In the genomic region with DNA sequence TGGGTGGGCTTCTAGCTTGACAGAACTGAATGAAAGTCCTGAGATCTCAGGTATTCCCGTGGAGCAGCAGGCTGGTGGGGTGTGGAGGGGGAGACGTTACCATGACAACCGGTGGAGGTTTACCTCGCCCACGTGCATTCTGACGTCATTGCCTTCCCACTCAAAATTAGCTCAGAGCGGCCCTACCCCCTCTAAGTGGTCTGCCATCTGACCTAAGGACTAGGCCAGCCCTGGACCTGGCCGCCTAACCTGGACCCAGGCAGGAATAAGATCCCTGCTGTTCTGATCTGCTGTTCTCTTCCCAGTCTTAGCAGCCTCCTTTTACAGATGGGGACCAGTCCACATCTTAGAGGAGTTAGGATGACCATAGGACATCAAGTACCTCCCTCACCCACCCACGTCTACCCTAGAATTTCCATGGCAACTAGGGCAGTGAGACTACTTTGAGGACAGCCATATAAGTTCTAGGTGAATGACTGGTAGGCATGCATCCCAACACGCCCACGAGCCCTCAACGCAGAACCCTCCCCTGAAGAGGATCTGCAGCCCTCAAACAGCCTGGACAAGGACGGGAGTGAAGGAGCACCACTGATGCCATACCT, we compare ENCODE assay signal across 7 mouse cellular contexts. TPM values are rescaled to one million over a fixed set of nuclear protein-coding genes. Genes with fewer than 3 reads are reported as not detected.
A peak's percentile ranks its signal among the peaks of the same experiment; 100 is the strongest.
DNase-seq lines count a peak whose midpoint lies in the region; ATAC-seq and TF ChIP-seq lines count a peak whose summit lies in the region.

No protein-coding gene starts in this region.

- DNase-seq in thymus, adult 2 months: no peak
- no peak for DNase-seq in thymus, postnatal 0 days (ENCODE audit: low spot score)
- peak; percentile 56 to 66 for DNase-seq in cerebellum, postnatal 25 days
- DNase-seq in right cerebral cortex, postnatal 10 days (ENCODE audit: low spot score in 2 of 2): peak; percentile 88 to 93
- DNase-seq in T-cell, adult 2 months (ENCODE audit: low spot score): no peak

- WGBS in thymus, adult 2 months: 40% methylated on average over 13 of the region's 13 CpGs
- 35% methylated on average over 13 of the region's 13 CpGs for WGBS in hindbrain, embryonic 12.5 days
- WGBS in limb, embryonic 12.5 days: 37% methylated on average over 13 of the region's 13 CpGs

- peak overlapping the region; percentile 87 for H3K4me3 ChIP-seq in thymus, adult 2 months (ENCODE audit: control insufficient read depth, insufficient read depth, low read length)
- H3K4me3 ChIP-seq in hindbrain, embryonic 12.5 days: peak overlapping the region; percentile 41
- peak overlapping the region; percentile 42 for H3K4me3 ChIP-seq in limb, embryonic 12.5 days (replicated peaks)

- no peaks in the 10 kb centered on the region for H3K9me3 ChIP-seq in hindbrain, embryonic 12.5 days (replicated peaks)
- H3K9me3 ChIP-seq in limb, embryonic 12.5 days: no peaks in the 10 kb centered on the region

- H3K36me3 ChIP-seq in thymus, adult 2 months (ENCODE audit: control insufficient read depth, insufficient read depth, low read length): no peaks in the 10 kb centered on the region
- H3K36me3 ChIP-seq in hindbrain, embryonic 12.5 days: peaks cover 6% of the 10 kb centered on the region; the same call in 1 of the 2 replicates
- H3K36me3 ChIP-seq in limb, embryonic 12.5 days: peaks cover 2% of the 10 kb centered on the region; the same call in 1 of the 2 replicates

- H3K9ac ChIP-seq in hindbrain, embryonic 12.5 days: peak overlapping the region; percentile 52
- H3K9ac ChIP-seq in limb, embryonic 12.5 days (replicated peaks): peak overlapping the region; percentile 47

- no peaks in the 10 kb centered on the region for H3K27me3 ChIP-seq in thymus, adult 2 months (ENCODE audit: control insufficient read depth, insufficient read depth, low read length)
- peaks cover 44% of the 10 kb centered on the region for H3K27me3 ChIP-seq in hindbrain, embryonic 12.5 days
- peaks cover 49% of the 10 kb centered on the region for H3K27me3 ChIP-seq in limb, embryonic 12.5 days

- H3K27ac ChIP-seq in thymus, adult 2 months (ENCODE audit: control insufficient read depth, insufficient read depth, low read length): no peak overlapping the region
- no peak overlapping the region for H3K27ac ChIP-seq in hindbrain, embryonic 12.5 days
- no peak overlapping the region for H3K27ac ChIP-seq in limb, embryonic 12.5 days

- peaks cover 15% of the 10 kb centered on the region for H3K4me1 ChIP-seq in thymus, adult 2 months (replicated peaks; ENCODE audit: control insufficient read depth, insufficient read depth, low read length)
- peaks cover 23% of the 10 kb centered on the region for H3K4me1 ChIP-seq in hindbrain, embryonic 12.5 days
- peaks cover 7% of the 10 kb centered on the region for H3K4me1 ChIP-seq in limb, embryonic 12.5 days (replicated peaks)

- peak; percentile 16; the same call in 1 of the 2 replicates for ATAC-seq in hindbrain, embryonic 12.5 days (ENCODE audit: low FRiP score)
- ATAC-seq in limb, embryonic 12.5 days (ENCODE audit: insufficient number of reproducible peaks, insufficient read depth, low FRiP score, low TSS enrichment, low read depth): no peak

- TF ChIP-seq CTCF in thymus, adult 2 months (IDR thresholded peaks at IDR 0.05; ENCODE audit: borderline replicate concordance, control insufficient read depth, extremely low read depth, insufficient read depth, low read length, poor library complexity): no peak

- no peak for TF ChIP-seq POLR2A in thymus, adult 2 months (IDR thresholded peaks at IDR 0.05; ENCODE audit: control insufficient read depth, extremely low read depth, insufficient read depth, low read length, poor library complexity)

- H3K4me2 ChIP-seq in hindbrain, embryonic 12.5 days (replicated peaks): peak overlapping the region; percentile 75
- H3K4me2 ChIP-seq in limb, embryonic 12.5 days: peak overlapping the region; percentile 74

RNA-seq across cellular contexts. Expression of a gene that starts 1.0 kb away (rescaled TPM):
- polyA plus RNA-seq in thymus, adult 2 months (2012; rRNA removed): 27.6 and 34.0 TPM in 2 replicates
- polyA plus RNA-seq in thymus, postnatal 0 days (2015; fragmentation: Nextera tagmentation; extraction: Ambion mirVana): 8.4 and 8.8 TPM in 2 replicates
- polyA plus RNA-seq in hindbrain, embryonic 12.5 days (2016; fragmentation: Nextera tagmentation; extraction: Ambion mirVana): 2.8 and 3.1 TPM in 2 replicates
- 1.6 and 1.8 TPM in 2 replicates for polyA plus RNA-seq in limb, embryonic 12.5 days (2016; fragmentation: Nextera tagmentation; extraction: Ambion mirVana)

RNA-seq across cellular contexts. Expression of a gene that starts 10.4 kb away (rescaled TPM):
- 63.4 and 70.8 TPM in 2 replicates for polyA plus RNA-seq in thymus, adult 2 months (2012; rRNA removed)
- 18.3 and 18.6 TPM in 2 replicates for polyA plus RNA-seq in thymus, postnatal 0 days (2015; fragmentation: Nextera tagmentation; extraction: Ambion mirVana)
- 37.6 and 39.1 TPM in 2 replicates for polyA plus RNA-seq in hindbrain, embryonic 12.5 days (2016; fragmentation: Nextera tagmentation; extraction: Ambion mirVana)
- 36.3 and 36.6 TPM in 2 replicates for polyA plus RNA-seq in limb, embryonic 12.5 days (2016; fragmentation: Nextera tagmentation; extraction: Ambion mirVana)

RNA-seq across cellular contexts. Expression of a gene that starts 19.0 kb away (rescaled TPM):
- 75.5 and 82.4 TPM in 2 replicates for polyA plus RNA-seq in thymus, adult 2 months (2012; rRNA removed)
- polyA plus RNA-seq in thymus, postnatal 0 days (2015; fragmentation: Nextera tagmentation; extraction: Ambion mirVana): 15.8 and 18.8 TPM in 2 replicates
- 32.9 and 35.0 TPM in 2 replicates for polyA plus RNA-seq in hindbrain, embryonic 12.5 days (2016; fragmentation: Nextera tagmentation; extraction: Ambion mirVana)
- polyA plus RNA-seq in limb, embryonic 12.5 days (2016; fragmentation: Nextera tagmentation; extraction: Ambion mirVana): 30.1 and 31.4 TPM in 2 replicates

RNA-seq across cellular contexts. Expression of a gene that starts 19.1 kb away (rescaled TPM):
- 151 and 152 TPM in 2 replicates for polyA plus RNA-seq in thymus, adult 2 months (2012; rRNA removed)
- 11.5 and 12.0 TPM in 2 replicates for polyA plus RNA-seq in thymus, postnatal 0 days (2015; fragmentation: Nextera tagmentation; extraction: Ambion mirVana)
- 37.7 and 44.3 TPM in 2 replicates for polyA plus RNA-seq in hindbrain, embryonic 12.5 days (2016; fragmentation: Nextera tagmentation; extraction: Ambion mirVana)
- 30.4 and 34.0 TPM in 2 replicates for polyA plus RNA-seq in limb, embryonic 12.5 days (2016; fragmentation: Nextera tagmentation; extraction: Ambion mirVana)

RNA-seq across cellular contexts. Expression of a gene that starts 22.4 kb away (rescaled TPM):
- 0.66 and 1.1 TPM in 2 replicates for polyA plus RNA-seq in thymus, adult 2 months (2012; rRNA removed)
- polyA plus RNA-seq in thymus, postnatal 0 days (2015; fragmentation: Nextera tagmentation; extraction: Ambion mirVana): 1.0 and 2.2 TPM in 2 replicates
- polyA plus RNA-seq in hindbrain, embryonic 12.5 days (2016; fragmentation: Nextera tagmentation; extraction: Ambion mirVana): 8.3 and 8.8 TPM in 2 replicates
- 5.0 and 6.5 TPM in 2 replicates for polyA plus RNA-seq in limb, embryonic 12.5 days (2016; fragmentation: Nextera tagmentation; extraction: Ambion mirVana)

Comparison
In these comparisons a context has a peak if more than half of its experiments do, and no peak if none do; other contexts are left out.
1. DNase-seq: peak in cerebellum, postnatal 25 days (2 of 2) and right cerebral cortex, postnatal 10 days (2 of 2); none in thymus, adult 2 months (single experiment), thymus, postnatal 0 days (single experiment) and T-cell, adult 2 months (single experiment).
2. Peak in every context shown above with its lines, with median percentiles within 50 percentile points of each other: H3K4me3 ChIP-seq.